Mouse (Mus musculus) testis, adult 2 months (tissue): Measurements from ENCODE around the gene Khnyn. TPM values are rescaled to one million over a fixed set of nuclear protein-coding genes. Genes with fewer than 3 reads are reported as not detected.

Source experiments
- H3K27ac ChIP-seq: fragments of 200-500 bp; 2 replicates; pipeline ENCODE4 v1.5.1; 2012; ENCODE audit warnings: low read depth, low read length; ENCODE audit not compliant: control insufficient read depth, insufficient read depth
- H3K27me3 ChIP-seq: fragments of 200-500 bp; 2 replicates; pipeline ENCODE4 v1.6.1; 2012; ENCODE audit warnings: mild to moderate bottlenecking, low read length, moderate library complexity; ENCODE audit not compliant: control insufficient read depth, insufficient read depth
- H3K36me3 ChIP-seq: fragments of 200-500 bp; 2 replicates; pipeline ENCODE4 v1.6.1; 2012; ENCODE audit warnings: mild to moderate bottlenecking, low read length; ENCODE audit not compliant: control insufficient read depth, insufficient read depth
- H3K4me1 ChIP-seq: fragments of 200-500 bp; 2 replicates; pipeline ENCODE4 v1.6.1; 2012; ENCODE audit warnings: low read length; ENCODE audit not compliant: control insufficient read depth, insufficient read depth
- H3K4me3 ChIP-seq: fragments of 200-500 bp; 2 replicates; pipeline ENCODE4 v1.5.1; 2012; ENCODE audit warnings: low read depth, mild to moderate bottlenecking, low read length, moderate library complexity, mixed read lengths; ENCODE audit not compliant: control insufficient read depth
- CTCF ChIP-seq: fragments of 200-500 bp; IDR thresholded peaks from 2 replicates; pipeline ENCODE4 v1.5.1; 2012; ENCODE audit warnings: low read depth, mild to moderate bottlenecking, inconsistent platforms, low read length, moderate library complexity; ENCODE audit not compliant: control insufficient read depth, insufficient read depth, insufficient replicate concordance
- POLR2A ChIP-seq: fragments of 200-500 bp; IDR thresholded peaks from 2 replicates; pipeline ENCODE4 v1.6.1; 2012; ENCODE audit warnings: low read depth, mild to moderate bottlenecking, inconsistent platforms, low read length, moderate library complexity; ENCODE audit not compliant: control insufficient read depth
- polyA plus RNA-seq: library from polyadenylated mRNA; depleted of rRNA; stranded (reverse); fragments of >200 nt; gene quantifications from 2 replicates; pipeline ENCODE4 v1.2.3, GENCODE M21; 2012; rRNA removed

Khnyn gene
- polyA plus RNA-seq, 1 experiment = 5.1 TPM

GRCm38 (mm10) chr14:55946269-55946969 is 61.7 kb downstream of the Khnyn start:
- Histone ChIP-seq H3K4me3 (no peak overlapping the region), H3K4me1 (no peaks in the 10 kb centered on the region), H3K36me3 (no peaks in the 10 kb centered on the region), H3K27me3 (no peaks in the 10 kb centered on the region), H3K27ac (no peak overlapping the region)
- TF ChIP-seq CTCF (no peak), POLR2A (no peak)

Other genes starting within 250 kb of the Khnyn start
- 519 and 558 TPM in 2 replicates for gene Ipo4, start 249.0 kb upstream of the Khnyn start, polyA plus RNA-seq
- 1.9 and 2.1 TPM in 2 replicates for gene Gm49378, start 247.1 kb upstream of the Khnyn start, polyA plus RNA-seq
- 18.2 and 21.3 TPM in 2 replicates for gene Tm9sf1, start 241.1 kb upstream of the Khnyn start, polyA plus RNA-seq
- 197 and 200 TPM in 2 replicates for gene Tssk4, start 234.8 kb upstream of the Khnyn start, polyA plus RNA-seq
- 4.1 TPM in 2 replicates for gene Mdp1, start 224.4 kb upstream of the Khnyn start, polyA plus RNA-seq
- gene Gmpr2, start 213.0 kb upstream of the Khnyn start, polyA plus RNA-seq = 29.6 and 35.9 TPM in 2 replicates
- 196 and 222 TPM in 2 replicates for gene Nedd8, start 212.8 kb upstream of the Khnyn start, polyA plus RNA-seq
- gene Tinf2, start 203.1 kb upstream of the Khnyn start, polyA plus RNA-seq = 26.8 and 30.0 TPM in 2 replicates
- gene Tgm1, start 171.0 kb upstream of the Khnyn start, polyA plus RNA-seq = 0.27 and 0.65 TPM in 2 replicates
- gene Rabggta, start 162.7 kb upstream of the Khnyn start, polyA plus RNA-seq = 40.9 and 41.4 TPM in 2 replicates
- 322 and 330 TPM in 2 replicates for gene Dhrs1, start 139.3 kb upstream of the Khnyn start, polyA plus RNA-seq
- 142 and 144 TPM in 2 replicates for gene Nop9, start 139.3 kb upstream of the Khnyn start, polyA plus RNA-seq
- 0.13 TPM in 1 of 2 replicates, not detected in the other for gene Cideb, start 126.5 kb upstream of the Khnyn start, polyA plus RNA-seq
- gene Ltb4r2, start 123.5 kb upstream of the Khnyn start, polyA plus RNA-seq = 0.07 and 0.11 TPM in 2 replicates
- gene Ltb4r1, start 119.0 kb upstream of the Khnyn start, polyA plus RNA-seq = 0.11 and 0.20 TPM in 2 replicates
- gene Adcy4, start 100.9 kb upstream of the Khnyn start, polyA plus RNA-seq = 0.38 and 0.82 TPM in 2 replicates
- 4.1 and 4.8 TPM in 2 replicates for gene Ripk3, start 96.1 kb upstream of the Khnyn start, polyA plus RNA-seq
- 0.58 and 0.83 TPM in 2 replicates for gene Nfatc4, start 61.8 kb upstream of the Khnyn start, polyA plus RNA-seq
- 0.41 and 0.51 TPM in 2 replicates for gene Nynrin, start 30.9 kb upstream of the Khnyn start, polyA plus RNA-seq
- 1.0 and 1.1 TPM in 2 replicates for gene Cbln3, start 555 bp upstream of the Khnyn start, polyA plus RNA-seq
- 50.7 and 55.1 TPM in 2 replicates for gene Sdr39u1, start 15.3 kb downstream of the Khnyn start, polyA plus RNA-seq
- gene Cma1, start 59.7 kb downstream of the Khnyn start, polyA plus RNA-seq = 0.10 TPM in 1 of 2 replicates, not detected in the other
- gene Cma2, start 66.0 kb downstream of the Khnyn start, polyA plus RNA-seq = not detected in 2 replicates
- not detected in 2 replicates for gene Mcpt1, start 133.0 kb downstream of the Khnyn start, polyA plus RNA-seq
- gene Mcpt9, start 145.5 kb downstream of the Khnyn start, polyA plus RNA-seq = not detected in 2 replicates
- gene Mcpt2, start 157.1 kb downstream of the Khnyn start, polyA plus RNA-seq = not detected in 2 replicates
- 0.16 TPM in 1 of 2 replicates, not detected in the other for gene Mcpt4, start 177.4 kb downstream of the Khnyn start, polyA plus RNA-seq
- gene Mcpt8, start 200.3 kb downstream of the Khnyn start, polyA plus RNA-seq = not detected in 2 replicates
- gene Ctsg, start 217.6 kb downstream of the Khnyn start, polyA plus RNA-seq = not detected in 2 replicates
- gene Gzme, start 235.7 kb downstream of the Khnyn start, polyA plus RNA-seq = not detected in 2 replicates
- not detected in 2 replicates for gene Gzmd, start 247.7 kb downstream of the Khnyn start, polyA plus RNA-seq